Mouse (Mus musculus) stomach, embryonic 15.5 days (tissue): ENCODE data around the gene Chadl. TPM values are rescaled to one million over a fixed set of nuclear protein-coding genes. Genes with fewer than 3 reads are reported as not detected.
A peak's percentile ranks its signal among the peaks of the same experiment; 100 is the strongest.

ENCODE experiments used
- ATAC-seq: fragments of 200-750 bp; cut with Nextera tagmentation; 2 replicates; pipeline ENCODE4 v1.8.0; 2017; ENCODE audit warnings: low read depth, moderate number of reproducible peaks, moderate TSS enrichment; ENCODE audit not compliant: insufficient read depth, low FRiP score
- H3K27ac ChIP-seq: fragments of 300-500 bp; sonication (generic); 2 replicates; pipeline ENCODE4 v1.5.1; 2015; ENCODE audit warnings: mild to moderate bottlenecking, inconsistent platforms
- H3K27me3 ChIP-seq: fragments of 300-500 bp; sonication (generic); replicated peaks from 2 replicates; pipeline ENCODE4 v1.6.1; 2015; ENCODE audit warnings: inconsistent platforms
- H3K36me3 ChIP-seq: fragments of 300-500 bp; sonication (generic); 2 replicates; pipeline ENCODE4 v1.6.1; 2015; ENCODE audit warnings: inconsistent platforms
- H3K4me1 ChIP-seq: fragments of 300-500 bp; sonication (generic); 2 replicates; pipeline ENCODE4 v1.6.1; 2015; ENCODE audit warnings: inconsistent platforms
- H3K4me2 ChIP-seq: fragments of 300-500 bp; sonication (generic); 2 replicates; pipeline ENCODE4 v1.6.1; 2015; ENCODE audit warnings: mild to moderate bottlenecking, inconsistent platforms
- H3K4me3 ChIP-seq: fragments of 300-500 bp; sonication (generic); replicated peaks from 2 replicates; pipeline ENCODE4 v1.5.1; 2015; ENCODE audit warnings: inconsistent platforms
- H3K9ac ChIP-seq: fragments of 300-500 bp; sonication (generic); 2 replicates; pipeline ENCODE4 v1.6.1; 2015; ENCODE audit warnings: inconsistent platforms
- H3K9me3 ChIP-seq: fragments of 300-500 bp; sonication (generic); 2 replicates; pipeline ENCODE4 v1.6.1; 2016; ENCODE audit warnings: inconsistent platforms
- WGBS: fragments of 180-500 bp; shearing (Covaris S2); methylation state at CpG from one replicate; pipeline ENCODE4 v1.1.7; 2015; 5-methylcytosine and 5-hydroxymethylcytosine counted together
- polyA plus RNA-seq: library from polyadenylated mRNA; unstranded; fragments of >200 nt; fragmentation: Nextera tagmentation; extraction: Ambion mirVana; gene quantifications from 2 replicates; pipeline ENCODE4 v1.2.1, GENCODE M21; 2015

The Chadl gene
- polyA plus RNA-seq, 1 experiment from 2014 or later: 4.1 TPM

DNA sequence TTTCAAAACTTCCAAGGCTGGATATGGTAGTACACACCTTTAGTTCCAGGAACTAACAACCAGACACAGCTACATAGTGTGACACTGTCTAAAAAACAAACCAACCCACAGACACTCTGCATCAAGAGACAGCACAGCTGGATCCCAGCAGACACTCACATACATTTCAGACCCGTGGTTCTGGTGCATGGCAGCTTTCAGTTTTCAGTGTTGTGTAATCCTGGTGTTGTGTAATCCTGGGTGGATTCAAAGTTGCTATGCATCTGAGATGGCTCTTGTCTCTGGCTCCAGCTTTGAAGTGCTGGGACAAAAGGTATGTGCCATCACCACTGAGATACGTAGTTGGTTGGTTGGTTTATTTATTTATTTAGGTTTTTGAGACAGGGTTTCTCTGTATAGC lies 1.4 kb upstream of the Chadl start:
- WGBS: 67% methylated on average over 2 of the region's 2 CpGs
- peaks cover 12% of the 10 kb centered on the region for H3K4me1 ChIP-seq
- ATAC-seq: no peak
- no peak overlapping the region for H3K27ac ChIP-seq
- H3K4me2 ChIP-seq: no peak overlapping the region
- H3K36me3 ChIP-seq: no peaks in the 10 kb centered on the region
- no peaks in the 10 kb centered on the region for H3K9me3 ChIP-seq
- H3K9ac ChIP-seq: no peak overlapping the region
- no peak overlapping the region for H3K4me3 ChIP-seq
- peaks cover 14% of the 10 kb centered on the region for H3K27me3 ChIP-seq

DNA sequence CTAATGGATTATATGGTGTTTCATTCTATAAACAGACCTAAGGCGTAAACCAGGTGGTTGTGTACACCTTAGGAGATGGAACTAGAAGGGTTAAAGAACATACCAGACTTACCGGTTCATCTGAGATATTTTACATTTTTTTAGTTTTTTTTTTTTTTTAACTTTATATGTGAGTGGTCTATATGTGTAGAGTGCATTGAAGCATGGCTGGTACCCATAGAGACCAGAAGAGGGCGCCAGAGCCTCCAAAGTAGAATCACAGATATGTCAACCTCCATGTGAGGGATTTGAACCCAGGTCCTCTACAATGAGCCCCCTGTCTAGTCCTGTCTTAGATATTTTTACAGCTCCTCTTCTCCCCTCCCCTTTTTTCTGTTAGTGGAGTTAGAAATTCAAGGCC lies 760 bp upstream of the Chadl start:
- peaks cover 20% of the 10 kb centered on the region for H3K27me3 ChIP-seq
- no peak overlapping the region for H3K9ac ChIP-seq
- H3K4me3 ChIP-seq: no peak overlapping the region
- H3K4me2 ChIP-seq: no peak overlapping the region
- peaks cover 18% of the 10 kb centered on the region for H3K4me1 ChIP-seq
- 43% methylated on average over 3 of the region's 3 CpGs for WGBS
- H3K27ac ChIP-seq: no peak overlapping the region
- H3K36me3 ChIP-seq: no peaks in the 10 kb centered on the region
- ATAC-seq: no peak
- H3K9me3 ChIP-seq: no peaks in the 10 kb centered on the region

DNA sequence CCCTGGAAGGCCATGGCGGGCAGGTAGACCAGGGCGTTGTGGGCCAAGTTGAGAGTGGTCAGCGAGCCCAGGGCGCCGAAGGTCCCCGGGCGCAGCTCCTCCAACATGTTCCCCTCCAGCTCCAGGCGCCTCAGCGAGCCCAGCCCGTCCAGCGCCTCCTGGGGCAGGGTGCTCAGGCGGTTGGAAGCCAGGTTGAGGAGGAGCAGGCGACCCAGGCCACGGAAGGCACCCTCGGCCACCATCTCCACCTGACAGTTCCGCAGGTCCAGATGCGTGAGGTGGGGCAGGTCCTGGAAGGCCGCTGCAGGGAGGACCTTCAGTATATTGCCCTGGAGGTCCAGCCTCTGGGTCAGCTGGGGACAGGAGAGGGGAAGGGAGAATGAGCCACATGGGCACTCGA lies 2.2 kb downstream of the Chadl start:
- Histone ChIP-seq H3K4me3 (peak overlapping the region; percentile 53), H3K9ac (peak overlapping the region; percentile 58; the same call in 1 of the 2 replicates), H3K4me2 (peak overlapping the region; percentile 98), H3K27ac (no peak overlapping the region), H3K4me1 (peaks cover 20% of the 10 kb centered on the region), H3K9me3 (no peaks in the 10 kb centered on the region), H3K36me3 (no peaks in the 10 kb centered on the region), H3K27me3 (peaks cover 26% of the 10 kb centered on the region)
- WGBS: 29% methylated on average over 18 of the region's 19 CpGs
- 0 out of 2 replicates have a peak, but pooled peaks have one; percentile 2 for ATAC-seq

DNA sequence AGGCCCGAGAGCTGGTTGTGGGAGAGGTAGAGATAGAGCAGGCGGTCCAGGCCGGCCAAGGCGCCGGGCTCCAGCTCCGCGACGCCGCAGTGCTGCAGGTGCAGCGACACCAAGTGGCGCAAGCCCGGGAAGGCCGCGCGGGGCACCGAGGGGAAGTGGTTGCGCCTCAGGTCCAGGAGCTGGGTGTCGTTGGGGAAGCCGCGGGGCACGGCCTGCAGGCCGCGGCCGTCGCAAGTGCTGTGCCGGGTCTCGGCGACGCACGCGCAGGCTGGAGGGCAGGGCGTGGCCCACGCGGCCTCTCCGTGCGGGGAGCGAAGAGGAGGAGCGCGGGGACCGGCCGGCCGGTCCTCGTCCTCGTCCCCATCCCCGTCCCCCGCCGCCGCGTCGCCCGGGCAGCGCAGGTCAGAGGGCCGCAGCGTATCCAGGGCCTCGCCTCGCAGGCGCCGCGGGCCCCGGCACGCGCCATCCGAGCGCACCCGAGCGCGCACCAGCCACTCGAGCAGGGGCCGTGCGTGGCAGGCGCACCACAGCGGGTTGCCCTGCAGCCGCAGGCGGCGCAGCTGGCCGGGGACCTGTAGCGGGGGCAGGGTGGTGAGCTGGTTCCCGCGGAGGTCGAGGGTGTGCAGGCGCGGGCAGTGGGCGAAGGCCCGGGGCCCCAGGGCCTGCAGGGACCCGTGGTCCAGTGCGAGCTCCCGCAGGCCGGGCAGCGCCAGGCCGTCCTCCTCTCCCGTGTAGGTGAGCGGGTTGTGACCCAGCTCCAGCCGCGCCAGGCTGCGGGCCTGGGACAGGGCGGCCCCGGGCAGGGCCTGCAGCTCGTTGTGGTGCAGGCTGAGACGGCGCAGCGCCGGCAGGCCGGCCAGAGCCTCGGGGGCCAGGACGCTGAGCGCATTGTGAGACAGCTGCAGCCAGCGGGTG lies 2.9 kb downstream of the Chadl start:
- WGBS: under 1% methylated on average over 102 of the region's 107 CpGs
- ATAC-seq: peak; percentile 83
- peaks cover 26% of the 10 kb centered on the region for H3K27me3 ChIP-seq

DNA sequence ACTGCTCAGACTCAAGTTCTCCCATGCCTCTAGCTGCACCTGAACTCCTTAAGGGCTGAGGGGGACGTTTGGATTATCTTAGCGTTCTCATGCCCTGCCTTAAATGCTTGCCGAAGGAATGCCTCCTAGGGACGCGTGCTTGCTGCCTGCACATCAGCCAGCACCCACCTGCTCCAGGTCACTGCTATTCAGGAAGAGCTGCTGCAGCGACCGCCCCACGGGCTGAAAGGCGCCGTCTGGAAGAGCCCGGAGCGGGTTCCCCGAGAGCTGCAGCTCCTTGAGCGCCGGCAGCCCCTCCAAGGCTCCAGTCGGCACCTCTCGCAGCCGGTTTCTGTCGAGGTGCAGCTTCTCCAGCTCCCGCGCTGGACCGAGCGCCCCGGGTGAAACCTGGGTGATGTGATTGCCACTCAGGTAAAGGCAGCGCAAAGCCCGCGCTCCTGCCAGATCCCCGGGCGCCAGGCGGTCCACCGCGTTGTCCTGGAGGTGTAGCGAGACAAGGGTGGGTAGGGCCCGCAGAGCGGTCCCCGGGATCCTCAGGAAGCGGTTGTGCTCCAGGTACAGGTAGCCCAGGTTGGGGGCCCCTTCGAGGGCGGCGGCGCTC lies 3.6 kb downstream of the Chadl start:
- H3K27me3 ChIP-seq: peaks cover 26% of the 10 kb centered on the region
- WGBS: 4% methylated on average over 41 of the region's 41 CpGs
- ATAC-seq: no peak
- no peaks in the 10 kb centered on the region for H3K36me3 ChIP-seq
- H3K27ac ChIP-seq: no peak overlapping the region
- no peak overlapping the region for H3K9ac ChIP-seq
- H3K4me3 ChIP-seq: peak overlapping the region; percentile 53
- peaks cover 20% of the 10 kb centered on the region for H3K4me1 ChIP-seq
- H3K4me2 ChIP-seq: peak overlapping the region; percentile 98
- no peaks in the 10 kb centered on the region for H3K9me3 ChIP-seq

More for the DNA sequence above, 2.9 kb downstream of the Chadl start:
- H3K4me2 ChIP-seq: peak overlapping the region; percentile 98
- peaks cover 20% of the 10 kb centered on the region for H3K4me1 ChIP-seq
- H3K27ac ChIP-seq: no peak overlapping the region
- no peaks in the 10 kb centered on the region for H3K36me3 ChIP-seq
- H3K9me3 ChIP-seq: no peaks in the 10 kb centered on the region
- H3K9ac ChIP-seq: peak overlapping the region; percentile 58
- H3K4me3 ChIP-seq: peak overlapping the region; percentile 53

DNA sequence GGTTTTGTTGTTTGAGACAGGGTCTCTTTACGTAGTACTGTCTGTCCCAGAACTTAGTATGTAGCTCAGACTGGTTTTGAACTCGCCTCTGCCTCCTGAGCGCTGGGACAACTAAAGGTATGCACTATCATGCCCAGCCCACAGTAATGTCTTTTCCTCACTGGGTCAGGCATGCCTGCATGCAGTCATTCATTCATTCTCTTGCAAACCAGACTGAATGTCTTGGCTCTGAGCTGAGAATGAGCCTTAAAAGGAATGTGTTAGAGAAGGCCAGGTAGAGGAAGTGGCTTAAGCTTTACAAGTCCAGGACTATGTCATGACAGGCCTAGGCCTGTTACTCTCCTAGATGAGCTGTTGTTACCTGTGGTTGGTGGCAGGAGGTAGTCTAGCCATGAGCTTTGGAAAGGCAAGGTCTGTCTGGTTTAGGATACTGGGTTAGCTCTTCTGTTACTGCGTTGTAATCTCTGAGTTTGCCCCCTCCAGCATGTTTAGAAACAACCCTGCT lies 16.7 kb downstream of the Chadl start:
- Histone ChIP-seq H3K36me3 (peaks cover 15% of the 10 kb centered on the region), H3K9ac (no peak overlapping the region), H3K4me1 (no peaks in the 10 kb centered on the region), H3K9me3 (no peaks in the 10 kb centered on the region), H3K4me3 (no peak overlapping the region), H3K27ac (no peak overlapping the region), H3K27me3 (no peaks in the 10 kb centered on the region), H3K4me2 (no peak overlapping the region)
- 90% methylated on average over 4 of the region's 4 CpGs for WGBS
- ATAC-seq: no peak

DNA sequence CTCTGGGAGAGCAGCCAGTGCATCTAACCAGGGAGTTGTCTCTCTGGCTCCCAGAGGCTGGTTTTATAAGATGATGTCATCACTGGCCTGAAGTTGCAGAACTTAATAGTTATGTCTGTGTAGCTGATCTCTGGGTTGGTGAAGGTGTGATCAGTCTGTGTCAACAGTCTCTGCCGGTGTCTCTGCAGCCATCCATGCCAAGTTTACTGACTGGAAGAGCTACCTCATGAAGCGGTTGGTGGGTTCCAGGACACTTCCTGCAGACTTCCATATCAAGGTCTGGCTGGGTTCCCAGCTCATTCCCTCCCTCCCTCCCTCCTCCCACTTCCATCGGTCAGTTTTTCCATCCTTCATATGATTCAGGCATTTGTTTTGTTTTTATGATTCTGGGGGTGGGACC lies 20.4 kb downstream of the Chadl start:
- H3K4me3 ChIP-seq: no peak overlapping the region
- no peak overlapping the region for H3K4me2 ChIP-seq
- no peaks in the 10 kb centered on the region for H3K4me1 ChIP-seq
- no peak overlapping the region for H3K27ac ChIP-seq
- no peaks in the 10 kb centered on the region for H3K9me3 ChIP-seq
- no peak for ATAC-seq
- peaks cover 6% of the 10 kb centered on the region; the same call in 1 of the 2 replicates for H3K36me3 ChIP-seq
- 66% methylated on average over 3 of the region's 3 CpGs for WGBS
- H3K27me3 ChIP-seq: no peaks in the 10 kb centered on the region
- H3K9ac ChIP-seq: no peak overlapping the region

DNA sequence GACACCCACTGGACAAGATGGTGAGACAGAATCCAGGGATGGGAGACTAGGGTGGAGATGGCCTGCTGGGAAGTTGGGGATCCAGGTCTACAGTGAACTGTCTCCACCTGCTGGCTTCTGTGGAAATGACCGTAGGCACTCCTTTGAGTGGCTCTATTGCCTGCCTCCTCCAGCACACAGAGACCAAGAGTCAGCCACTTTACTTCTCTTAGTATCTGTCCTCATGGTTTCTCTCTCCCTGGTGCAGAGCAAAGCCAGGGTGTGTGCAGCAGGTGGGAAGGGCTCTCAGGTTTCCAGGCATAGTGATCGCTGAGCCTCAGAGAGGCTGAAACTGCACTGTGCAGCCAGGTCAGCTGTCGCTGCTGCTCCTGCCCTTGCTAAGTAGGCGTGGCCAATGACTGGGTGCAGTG lies 26.9 kb downstream of the Chadl start:
- 79% methylated on average over 4 of the region's 4 CpGs for WGBS
- Histone ChIP-seq H3K27me3 (no peaks in the 10 kb centered on the region), H3K9ac (no peak overlapping the region), H3K36me3 (peaks cover 24% of the 10 kb centered on the region), H3K4me2 (no peak overlapping the region), H3K9me3 (no peaks in the 10 kb centered on the region), H3K4me3 (no peak overlapping the region), H3K4me1 (no peaks in the 10 kb centered on the region), H3K27ac (no peak overlapping the region)
- no peak for ATAC-seq

DNA sequence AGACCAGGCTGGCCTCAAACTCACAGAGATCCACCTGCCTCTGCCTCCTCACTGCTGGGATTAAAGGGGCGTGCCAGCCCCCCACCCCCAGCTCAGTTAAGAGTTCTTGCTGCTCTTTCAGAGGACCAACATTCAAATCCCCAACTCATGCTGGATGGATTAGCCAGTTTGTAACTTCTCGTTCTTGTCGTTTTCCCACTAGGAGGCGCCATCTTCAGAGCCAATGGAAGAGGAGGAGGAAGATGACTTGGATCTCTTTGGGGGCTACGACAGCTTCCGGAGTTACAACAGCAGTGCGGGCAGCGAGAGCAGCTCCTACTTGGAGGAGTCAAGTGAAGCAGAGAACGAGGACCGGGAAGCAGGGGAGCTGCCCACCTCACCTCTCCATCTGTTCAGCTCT lies 30.1 kb downstream of the Chadl start:
- peaks cover 18% of the 10 kb centered on the region for H3K36me3 ChIP-seq
- H3K4me1 ChIP-seq: peaks cover 7% of the 10 kb centered on the region; the same call in 1 of the 2 replicates
- no peak overlapping the region for H3K4me3 ChIP-seq
- H3K9me3 ChIP-seq: no peaks in the 10 kb centered on the region
- no peak overlapping the region for H3K9ac ChIP-seq
- H3K27ac ChIP-seq: no peak overlapping the region
- H3K27me3 ChIP-seq: no peaks in the 10 kb centered on the region
- WGBS: 90% methylated on average over 10 of the region's 10 CpGs
- no peak overlapping the region for H3K4me2 ChIP-seq
- no peak for ATAC-seq

DNA sequence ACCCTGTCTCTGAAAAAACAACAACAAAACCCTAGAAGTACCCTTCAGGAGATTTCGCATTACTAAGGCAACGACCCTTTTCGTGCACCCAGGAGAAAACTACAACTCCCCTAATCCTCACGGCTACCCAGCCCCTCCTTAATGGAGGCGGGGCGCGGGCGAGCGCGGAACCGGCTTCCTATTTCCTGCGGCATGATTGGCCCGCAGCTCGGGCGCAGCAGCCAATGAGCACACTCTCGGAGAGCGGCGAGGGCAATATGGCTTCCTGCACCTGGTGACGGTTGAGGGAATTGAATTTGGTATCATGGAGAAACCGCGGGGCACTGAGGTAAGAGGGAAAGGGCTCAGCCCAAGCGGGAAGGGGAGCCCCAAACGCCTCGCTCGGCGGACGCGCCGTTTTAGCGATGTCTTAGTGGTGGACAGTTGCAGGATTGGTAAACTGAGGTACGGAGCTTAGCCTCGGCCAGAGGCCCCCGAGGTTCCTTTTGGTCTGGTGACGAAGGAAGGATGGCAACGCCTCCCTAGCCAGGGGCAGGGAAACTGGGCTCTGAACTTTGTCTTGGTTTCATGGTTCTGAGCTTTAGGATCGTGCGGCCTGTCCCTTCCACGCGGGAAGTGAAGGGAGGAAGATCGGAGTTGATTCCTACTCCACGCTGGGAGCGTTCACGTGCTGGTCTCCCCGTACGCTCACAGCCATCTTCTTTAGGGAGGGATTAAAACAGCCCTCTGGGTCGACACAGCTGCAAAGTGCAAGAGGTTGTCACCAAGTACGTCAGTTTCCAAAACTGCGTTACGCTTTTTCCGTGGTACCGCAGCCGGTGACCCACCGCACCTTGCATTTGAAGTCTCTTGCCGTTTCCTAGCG lies 33.2 kb downstream of the Chadl start, which contains the start of gene L3mbtl2:
Gene L3mbtl2 (plus strand): TSS at position 193 of the 865 bp plus-strand sequence.
- H3K4me2 ChIP-seq: peak within 1 kb of the TSS; percentile 80
- H3K4me1 ChIP-seq: peaks cover 7% of the 10 kb centered on the region; the same call in 1 of the 2 replicates
- H3K27me3 ChIP-seq: no peaks in the 10 kb centered on the region
- ATAC-seq: peak; percentile 98
- H3K36me3 ChIP-seq: peaks cover 9% of the 10 kb centered on the region
- H3K27ac ChIP-seq: peak within 1 kb of the TSS; percentile 49; the same call in 1 of the 2 replicates
- no peaks in the 10 kb centered on the region for H3K9me3 ChIP-seq
- H3K4me3 ChIP-seq: peak within 1 kb of the TSS; percentile 91
- H3K9ac ChIP-seq: peak within 1 kb of the TSS; percentile 55
- under 1% methylated on average over 55 of the region's 55 CpGs for WGBS

DNA sequence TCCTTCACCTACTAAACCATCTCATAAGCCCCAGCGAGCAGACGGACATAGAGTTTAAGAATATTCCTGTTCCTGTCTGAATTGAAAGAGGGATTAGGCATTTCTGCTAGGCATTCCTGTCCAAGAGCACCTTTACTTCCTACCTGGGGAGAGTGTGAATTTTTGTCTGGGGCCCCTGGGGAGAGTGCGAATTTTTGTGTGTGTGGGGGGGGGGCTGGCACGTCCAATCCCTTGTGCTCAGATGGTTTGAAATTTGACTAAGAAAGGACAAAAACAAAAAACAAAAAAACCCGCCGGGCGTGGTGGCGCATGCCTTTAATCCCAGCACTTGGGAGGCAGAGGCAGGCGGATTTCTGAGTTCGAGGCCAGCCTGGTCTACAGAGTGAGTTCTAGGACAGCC lies 33.8 kb downstream of the Chadl start:
- Histone ChIP-seq H3K4me1 (peaks cover 7% of the 10 kb centered on the region; the same call in 1 of the 2 replicates), H3K4me3 (peak overlapping the region; percentile 91), H3K9me3 (no peaks in the 10 kb centered on the region), H3K27me3 (no peaks in the 10 kb centered on the region), H3K27ac (no peak overlapping the region), H3K4me2 (peak overlapping the region; percentile 80), H3K36me3 (peaks cover 3% of the 10 kb centered on the region; the same call in 1 of the 2 replicates), H3K9ac (no peak overlapping the region)
- ATAC-seq: 0 out of 2 replicates have a peak, but pooled peaks have one; percentile 1
- WGBS: 55% methylated on average over 10 of the region's 10 CpGs
